Mouse (Mus musculus) gonadal fat pad, adult 2 months (tissue): Measurements from ENCODE around the gene Slc31a1. TPM values are rescaled to one million over a fixed set of nuclear protein-coding genes. Genes with fewer than 3 reads are reported as not detected.

ENCODE experiments used
- polyA plus RNA-seq: library from polyadenylated mRNA; depleted of rRNA; stranded (reverse); fragments of >200 nt; gene quantifications from 2 replicates; pipeline ENCODE4 v1.2.3, GENCODE M21; 2012; rRNA removed

Gene Slc31a1
- polyA plus RNA-seq, 1 experiment, result 60.7 TPM

Other genes with a start within 250 kb of the Slc31a1 start
- not detected in 2 replicates for gene Mup21, start 209.9 kb upstream of the Slc31a1 start, polyA plus RNA-seq
- 0.88 and 1.0 TPM in 2 replicates for gene Zfp37, start 129.7 kb upstream of the Slc31a1 start, polyA plus RNA-seq
- 64.9 and 72.7 TPM in 2 replicates for gene Slc31a2, start 98.2 kb upstream of the Slc31a1 start, polyA plus RNA-seq
- gene Fkbp15, start 179 bp upstream of the Slc31a1 start, polyA plus RNA-seq, result 32.3 and 37.8 TPM in 2 replicates
- 32.1 and 33.6 TPM in 2 replicates for gene Cdc26, start 47.9 kb downstream of the Slc31a1 start, polyA plus RNA-seq
- gene Prpf4, start 48.1 kb downstream of the Slc31a1 start, polyA plus RNA-seq, result 13.7 and 14.8 TPM in 2 replicates
- gene Rnf183, start 74.5 kb downstream of the Slc31a1 start, polyA plus RNA-seq, result 7.8 and 11.1 TPM in 2 replicates
- 4.3 and 5.7 TPM in 2 replicates for gene Wdr31, start 110.2 kb downstream of the Slc31a1 start, polyA plus RNA-seq
- 98.6 and 103 TPM in 2 replicates for gene Bspry, start 119.3 kb downstream of the Slc31a1 start, polyA plus RNA-seq
- 28.3 and 35.8 TPM in 2 replicates for gene Hdhd3, start 142.7 kb downstream of the Slc31a1 start, polyA plus RNA-seq
- gene Alad, start 159.2 kb downstream of the Slc31a1 start, polyA plus RNA-seq, result 419 and 470 TPM in 2 replicates
- gene Pole3, start 164.3 kb downstream of the Slc31a1 start, polyA plus RNA-seq, result 25.9 and 27.9 TPM in 2 replicates
- gene 4933430I17Rik, start 164.6 kb downstream of the Slc31a1 start, polyA plus RNA-seq, result 0.20 and 0.28 TPM in 2 replicates
- gene Rgs3, start 199.1 kb downstream of the Slc31a1 start, polyA plus RNA-seq, result 94.2 and 111 TPM in 2 replicates